Mouse (Mus musculus): ENCODE measurements around the gene Cdhr5.
"Not testable (repeated sequence)": the region's sequence is repeated elsewhere in the genome, so short reads cannot be mapped to it uniquely, and the experiment has no call there.

DNA sequence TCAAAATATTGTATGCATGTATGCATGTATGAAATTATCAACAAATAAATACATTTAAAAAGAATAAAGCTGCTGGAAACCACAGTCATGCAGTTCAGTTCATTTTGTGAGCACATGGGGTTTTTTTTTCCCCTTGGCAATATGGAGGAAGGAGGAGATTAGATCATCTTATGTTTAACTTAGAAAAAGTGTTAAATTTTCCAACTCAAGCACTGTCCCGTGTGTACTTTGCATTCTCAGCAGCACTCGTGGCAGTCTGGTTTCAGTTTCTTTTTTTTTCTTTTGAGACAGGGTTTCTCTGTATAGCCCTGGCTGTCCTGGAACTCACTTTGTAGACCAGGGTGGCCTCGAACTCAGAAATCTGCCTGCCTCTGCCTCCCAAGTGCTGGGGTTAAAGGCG, 26.1 kb downstream of the Cdhr5 start:
- not testable (repeated sequence) for TF ChIP-seq POLR2A (IDR thresholded peaks at IDR 0.05; ENCODE audit: low read depth, low read length); CTCF (IDR thresholded peaks at IDR 0.05; ENCODE audit: extremely low read depth, insufficient read depth, insufficient read length, insufficient replicate concordance)
